Mouse (Mus musculus) lung, adult 18-20 months (tissue): ENCODE data around the gene Ankrd13a.
"Not testable (repeated sequence)": the region's sequence is repeated elsewhere in the genome, so short reads cannot be mapped to it uniquely, and the experiment has no call there.

Experiments
- DNase-seq, 2 experiments: peaks; one replicate each; pipeline ENCODE4 v3.0.0; 2022; ENCODE audit warnings: mixed read lengths in 2 of 2

Ankrd13a gene

DNA sequence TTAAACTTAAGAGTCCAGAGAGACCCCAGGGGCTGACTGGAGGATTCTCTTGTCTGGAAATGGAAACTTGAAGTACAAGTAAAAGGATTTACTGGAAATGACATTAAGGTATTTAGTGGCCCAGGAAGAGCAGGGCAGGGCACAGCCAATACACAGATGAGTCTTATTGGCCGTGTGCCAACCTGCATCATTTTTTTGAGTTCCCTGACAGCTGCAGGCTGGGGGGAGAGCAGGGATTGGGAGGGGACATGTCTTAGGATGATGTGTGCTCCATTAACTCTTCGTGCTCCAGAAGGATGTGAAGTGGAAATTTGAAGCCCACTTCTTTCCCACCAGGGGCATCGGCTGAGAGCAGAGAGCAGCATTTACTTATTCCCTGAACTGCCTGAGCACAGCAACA lies 67.7 kb downstream of the Ankrd13a start:
- not testable (repeated sequence) for DNase-seq

GRCm38 (mm10) chr5:114842674-114843073 lies 68.2 kb downstream of the Ankrd13a start:
- DNase-seq: no peak

DNA sequence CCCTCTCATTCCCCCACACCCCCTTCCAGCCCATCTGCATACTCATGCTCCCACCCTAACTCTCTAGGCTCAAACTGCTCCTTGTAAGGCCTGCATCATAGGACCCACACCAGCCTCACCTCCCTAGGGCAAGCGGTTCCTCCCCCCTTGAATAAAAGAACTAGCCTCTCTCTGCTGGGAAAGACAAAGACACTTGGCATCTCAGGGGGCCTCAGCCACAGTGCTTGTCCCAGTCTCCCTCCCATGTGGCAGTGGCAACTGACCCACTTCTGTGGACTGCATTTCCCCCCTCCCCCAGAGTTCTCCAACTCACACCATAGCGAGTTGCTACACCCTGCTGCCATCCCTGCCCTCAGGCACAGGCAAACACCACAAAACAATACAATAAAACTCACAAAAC lies 69.9 kb downstream of the Ankrd13a start:
- not testable (repeated sequence) for DNase-seq

DNA sequence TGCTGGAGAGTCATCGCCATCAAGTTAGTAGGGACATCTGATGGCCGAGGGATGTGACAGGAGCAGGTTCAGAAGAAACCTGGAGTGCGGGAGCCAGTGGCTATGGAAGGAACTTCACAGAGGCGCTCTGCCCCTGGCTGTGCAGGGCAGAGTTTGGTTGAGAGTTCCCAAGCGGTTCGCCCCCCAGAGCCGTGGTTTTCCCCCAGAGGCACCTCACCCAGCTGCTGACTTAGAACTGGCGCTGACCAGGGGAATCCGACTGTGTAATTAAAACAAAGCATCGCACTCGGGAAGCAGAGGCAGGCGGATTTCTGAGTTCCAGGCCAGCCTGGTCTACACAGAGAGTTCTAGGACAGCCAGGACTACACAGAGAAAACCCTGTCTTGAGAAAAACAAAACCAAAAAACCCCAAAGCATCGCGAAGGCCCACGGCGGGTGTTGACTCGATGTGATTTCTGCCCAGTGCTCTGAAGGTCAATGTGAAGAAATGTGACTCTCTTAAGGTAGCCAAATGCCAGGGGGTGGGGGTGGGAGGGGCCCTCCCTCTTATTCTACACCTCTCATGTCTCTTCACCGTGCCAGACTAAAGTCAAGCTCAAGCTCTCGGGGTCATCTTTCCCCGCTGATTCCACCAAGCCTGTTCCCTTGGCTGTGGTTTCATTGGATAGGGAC lies 77.2 kb downstream of the Ankrd13a start:
- DNase-seq: no peak

GRCm38 (mm10) chr5:114853364-114853763 lies 78.9 kb downstream of the Ankrd13a start, which contains the start of gene 4930519G04Rik:
4930519G04Rik (plus strand) TSS chr5:114853664.
- DNase-seq: not testable (repeated sequence)
